Mouse (Mus musculus) heart, adult 2 months (tissue): ENCODE measurements around the gene Rnf222.

Experiments
- CTCF ChIP-seq: fragments of 200-600 bp; IDR thresholded peaks from 2 replicates; pipeline ENCODE4 v1.8.1; 2022; ENCODE audit warnings: antibody characterized with exemption, mild to moderate bottlenecking, moderate library complexity
- EP300 ChIP-seq: fragments of 200-500 bp; IDR thresholded peaks from 2 replicates; pipeline ENCODE4 v1.6.1; 2011; ENCODE audit warnings: low read depth, low read length, control low read depth; ENCODE audit not compliant: insufficient read depth
- POLR2A ChIP-seq: fragments of 200-500 bp; IDR thresholded peaks from 2 replicates; pipeline ENCODE4 v1.6.1; 2011; ENCODE audit warnings: mild to moderate bottlenecking, low read depth, low read length, control low read depth; ENCODE audit not compliant: insufficient read depth

DNA sequence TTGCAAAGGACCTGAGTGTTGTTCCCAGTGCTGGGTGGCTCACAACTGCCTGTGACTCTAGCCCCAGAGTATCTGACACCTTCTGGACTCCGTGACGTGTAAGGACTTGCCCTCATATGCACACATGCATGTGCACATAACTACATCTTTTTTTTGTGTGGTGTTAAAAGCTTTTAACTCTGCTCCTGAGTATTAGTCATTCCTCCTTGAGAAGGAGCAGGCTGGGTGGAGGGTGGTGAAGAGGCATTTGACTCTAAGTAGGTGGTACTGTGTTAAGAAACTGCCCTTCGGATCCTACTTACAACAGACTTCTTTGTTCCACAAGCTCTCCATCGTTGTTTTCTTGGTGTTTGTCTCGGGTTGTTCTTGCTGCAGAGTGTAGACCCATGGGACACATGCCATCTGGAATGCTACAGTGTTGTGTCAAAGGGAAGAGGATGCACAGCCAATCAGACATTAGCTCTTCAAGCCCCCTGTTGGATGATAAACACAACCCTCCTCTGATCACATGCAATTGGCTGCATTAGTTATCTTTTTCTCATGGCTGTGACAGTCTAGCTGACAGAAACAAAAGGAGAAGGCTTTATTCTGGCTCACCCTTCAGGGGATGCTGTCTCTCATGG is 45.6 kb downstream of the Rnf222 start:
- TF ChIP-seq POLR2A = no peak
- no peak for TF ChIP-seq CTCF
- no peak for TF ChIP-seq EP300
